Mouse (Mus musculus) MN1 (cell line): Measurements from ENCODE around the gene Serp2.

Experiments used
- DNase-seq: peaks from one replicate; pipeline ENCODE4 v3.0.0-alpha.2; 2016; ENCODE audit warnings: low spot score

The Serp2 gene

GRCm38 (mm10) chr14:76498210-76498609 is 58.5 kb downstream of the Serp2 start:
- no peak for DNase-seq

- no peak for DNase-seq
Measured at GRCm38 (mm10) chr14:76497187-76497586, 59.5 kb downstream of the Serp2 start.

DNA sequence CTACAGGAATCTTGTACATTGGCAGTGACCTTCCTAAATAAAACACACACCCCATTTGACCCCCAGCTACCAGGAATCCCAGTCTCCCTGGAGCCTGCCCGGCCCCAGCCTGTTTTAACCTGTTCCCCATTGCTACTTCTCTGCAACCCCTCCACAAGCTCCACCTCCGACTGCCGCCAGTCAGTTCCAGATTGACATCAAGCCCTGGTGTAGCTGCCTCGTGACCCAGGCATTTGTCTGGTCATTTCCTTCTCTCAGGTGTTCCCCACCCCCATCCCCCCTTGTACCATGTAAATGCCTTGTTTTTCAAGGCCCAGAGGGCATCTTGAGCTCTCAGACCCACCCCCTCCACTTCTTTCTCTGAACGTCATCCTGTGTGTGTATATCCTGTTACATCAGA is 61.7 kb downstream of the Serp2 start:
- DNase-seq = no peak

DNA sequence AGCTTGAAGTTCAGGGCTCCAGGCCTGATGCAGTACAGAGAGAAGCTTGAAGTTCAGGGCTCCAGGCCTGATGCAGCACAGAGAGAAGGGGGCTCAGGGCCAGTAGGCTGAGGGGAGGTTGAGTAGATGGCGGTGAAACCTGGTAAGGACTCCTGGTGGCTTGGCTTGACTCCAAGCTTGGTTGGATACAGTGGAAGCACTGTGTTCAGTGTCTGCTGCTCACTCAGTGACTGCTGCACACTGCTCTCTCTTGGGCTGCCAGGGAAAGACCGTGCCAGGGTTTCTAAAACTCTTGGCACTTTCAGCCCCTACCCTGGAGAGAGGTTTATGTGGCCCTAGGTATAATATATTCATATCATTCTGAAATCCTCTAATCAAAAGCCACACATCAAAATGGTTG is 67.6 kb downstream of the Serp2 start:
- no peak for DNase-seq

- DNase-seq = no peak
Measured at GRCm38 (mm10) chr14:76488101-76489044, 68.3 kb downstream of the Serp2 start.

DNA sequence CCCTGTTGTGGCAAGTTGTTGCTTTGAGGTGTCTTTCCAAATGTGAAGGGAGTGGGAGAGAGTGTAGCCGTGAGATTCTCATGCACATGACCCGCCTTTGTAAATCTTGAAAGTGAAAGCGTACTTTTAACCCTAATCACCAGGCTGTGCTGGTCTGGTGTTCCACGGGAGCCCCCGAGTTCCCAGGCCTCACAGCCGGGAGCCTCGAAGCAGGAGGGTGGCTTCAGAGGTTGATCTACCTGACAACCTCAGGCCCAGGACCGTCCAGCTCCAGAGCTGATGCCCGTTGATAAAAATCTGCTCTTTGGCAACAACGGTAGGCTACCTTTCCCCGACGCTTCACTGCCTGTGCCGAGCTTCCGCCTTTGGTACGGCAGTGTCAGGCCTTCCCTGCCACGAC is 69.1 kb downstream of the Serp2 start:
- no peak for DNase-seq

GRCm38 (mm10) chr14:76483701-76484100 is 73.0 kb downstream of the Serp2 start:
- DNase-seq = no peak
